Mouse (Mus musculus): ENCODE data around the gene Tprn.

GRCm38 (mm10) chr2:25304657-25305541 is 42.5 kb downstream of the Tprn start:
- TF ChIP-seq CTCF (IDR thresholded peaks at IDR 0.05; ENCODE audit: low read depth, low read length) (no peak), GATA1 (IDR thresholded peaks at IDR 0.05; ENCODE audit: borderline replicate concordance, low read length) (no peak), POLR2AphosphoS5 (IDR thresholded peaks at IDR 0.05; ENCODE audit: insufficient replicate concordance, low read depth, low read length) (no peak), TAL1 (conservative IDR thresholded peaks at IDR 0.05; ENCODE audit: low read depth, low read length) (no peak)

Data from G1E (cell line).